ENCODE assay signal across 27 mouse cellular contexts in genomic region chr8:80780271-80780670, GRCm38 (mm10). TPM values are rescaled to one million over a fixed set of nuclear protein-coding genes. Genes with fewer than 3 reads are reported as not detected.
DNase-seq lines count a peak whose midpoint lies in the region; ATAC-seq and TF ChIP-seq lines count a peak whose summit lies in the region.
"Had no signal": no experiment of that assay in that cellular context is flagged by ENCODE, and none has a peak within 500 bp of the region (broad histone marks: within the 10 kb centered on the region; RNA-seq: fewer than 3 reads in every experiment).

No protein-coding gene starts in this region.

- peaks cover 5% of the 10 kb centered on the region; the same call in 1 of the 2 replicates for H3K4me1 ChIP-seq in intestine, embryonic 15.5 days (replicated peaks)
- peaks cover 7% of the 10 kb centered on the region; the same call in 1 of the 2 replicates for H3K4me1 ChIP-seq in intestine, postnatal 0 days (replicated peaks; ENCODE audit: control insufficient read depth, insufficient read depth, low read length)
- H3K4me1 ChIP-seq in kidney, embryonic 16.5 days (ENCODE audit: insufficient read depth, low read length): peaks cover 18% of the 10 kb centered on the region
- H3K4me1 ChIP-seq in lung, postnatal 0 days (ENCODE audit: insufficient read depth, low read depth, low read length): no peaks in the 10 kb centered on the region
- H3K4me1 ChIP-seq: forebrain, embryonic 10.5 days; hindbrain, embryonic 10.5 days; hindbrain, embryonic 13.5 days had no signal

- WGBS in intestine, embryonic 15.5 days: 75% methylated on average over 4 of the region's 4 CpGs
- WGBS in intestine, postnatal 0 days: 54% methylated on average over 4 of the region's 4 CpGs
- 73% methylated on average over 4 of the region's 4 CpGs for WGBS in kidney, embryonic 16.5 days
- WGBS in lung, postnatal 0 days: 63% methylated on average over 4 of the region's 4 CpGs

- TF ChIP-seq CTCF in intestine, postnatal 0 days (IDR thresholded peaks at IDR 0.05; ENCODE audit: low read depth): no peak
- no peak for TF ChIP-seq CTCF in lung, postnatal 0 days (IDR thresholded peaks at IDR 0.05)

- no peaks in the 10 kb centered on the region for H3K9me3 ChIP-seq in intestine, embryonic 15.5 days
- H3K9me3 ChIP-seq in intestine, postnatal 0 days (ENCODE audit: control insufficient read depth): no peaks in the 10 kb centered on the region
- no peaks in the 10 kb centered on the region for H3K9me3 ChIP-seq in kidney, embryonic 16.5 days (ENCODE audit: low read length)
- H3K9me3 ChIP-seq in lung, postnatal 0 days (ENCODE audit: low read length): no peaks in the 10 kb centered on the region
- H3K9me3 ChIP-seq: forebrain, embryonic 10.5 days; forebrain, embryonic 13.5 days; G1E; heart, embryonic 15.5 days; hindbrain, embryonic 10.5 days; hindbrain, embryonic 13.5 days had no signal

- H3K36me3 ChIP-seq in intestine, embryonic 15.5 days: peaks cover 17% of the 10 kb centered on the region
- peaks cover 26% of the 10 kb centered on the region for H3K36me3 ChIP-seq in intestine, postnatal 0 days (ENCODE audit: control insufficient read depth, insufficient read depth)
- peaks cover 37% of the 10 kb centered on the region for H3K36me3 ChIP-seq in kidney, embryonic 16.5 days (ENCODE audit: insufficient read depth, low read length)
- no peaks in the 10 kb centered on the region for H3K36me3 ChIP-seq in lung, postnatal 0 days (ENCODE audit: insufficient read depth, low read length)

- no peak for TF ChIP-seq EP300 in lung, postnatal 0 days (IDR thresholded peaks at IDR 0.05)

- DNase-seq in kidney, postnatal 4 days: no peak
- DNase-seq in lung, postnatal 0 days (ENCODE audit: low spot score): peak; percentile 11
- DNase-seq in lung, postnatal 4 days: no peak
- no peak for DNase-seq in right cerebral cortex, postnatal 10 days (ENCODE audit: low spot score in 2 of 2)
- DNase-seq: adrenal gland, postnatal 10 days; adrenal gland, postnatal 36 days; B cell, adult 2 months; cerebellum, adult 18-20 months; cerebellum, adult 9-10 months; cerebellum, postnatal 14 days; gastrocnemius, postnatal 10 days; gastrocnemius, postnatal 36 days; heart, postnatal 10 days; heart, postnatal 36 days had no signal

- H3K4me3 ChIP-seq in intestine, embryonic 15.5 days (replicated peaks): no peak overlapping the region
- H3K4me3 ChIP-seq in intestine, postnatal 0 days (ENCODE audit: low read depth, low read length): no peak overlapping the region
- no peak overlapping the region for H3K4me3 ChIP-seq in kidney, embryonic 16.5 days (ENCODE audit: low read length)
- H3K4me3 ChIP-seq in lung, postnatal 0 days (ENCODE audit: low read depth, low read length): no peak overlapping the region
- H3K4me3 ChIP-seq: forebrain, embryonic 10.5 days; forebrain, embryonic 13.5 days; heart, embryonic 15.5 days; hindbrain, embryonic 10.5 days; hindbrain, embryonic 13.5 days had no signal

- H3K27me3 ChIP-seq in intestine, embryonic 15.5 days (replicated peaks): no peaks in the 10 kb centered on the region
- no peaks in the 10 kb centered on the region for H3K27me3 ChIP-seq in intestine, postnatal 0 days (replicated peaks; ENCODE audit: control insufficient read depth, insufficient read depth, low read length)
- no peaks in the 10 kb centered on the region for H3K27me3 ChIP-seq in kidney, embryonic 16.5 days (ENCODE audit: insufficient read depth, low read length)
- H3K27me3 ChIP-seq in lung, postnatal 0 days (replicated peaks; ENCODE audit: insufficient read depth, low read length): no peaks in the 10 kb centered on the region
- H3K27me3 ChIP-seq: CH12.LX; forebrain, embryonic 13.5 days; heart, embryonic 15.5 days; hindbrain, embryonic 13.5 days; Patski had no signal

- H3K9ac ChIP-seq in intestine, embryonic 15.5 days: no peak overlapping the region
- no peak overlapping the region for H3K9ac ChIP-seq in intestine, postnatal 0 days (ENCODE audit: low read depth, low read length)
- H3K9ac ChIP-seq in kidney, embryonic 16.5 days (replicated peaks; ENCODE audit: low read length): no peak overlapping the region
- no peak overlapping the region for H3K9ac ChIP-seq in lung, postnatal 0 days (replicated peaks; ENCODE audit: low read depth)
- H3K9ac ChIP-seq: forebrain, embryonic 13.5 days; heart, embryonic 15.5 days; hindbrain, embryonic 13.5 days had no signal

- no peak overlapping the region for H3K4me2 ChIP-seq in intestine, embryonic 15.5 days (replicated peaks)
- no peak overlapping the region for H3K4me2 ChIP-seq in intestine, postnatal 0 days (replicated peaks; ENCODE audit: low read depth)
- H3K4me2 ChIP-seq in kidney, embryonic 16.5 days (replicated peaks; ENCODE audit: low read depth, low read length): no peak overlapping the region
- H3K4me2 ChIP-seq in lung, postnatal 0 days (replicated peaks; ENCODE audit: low read depth, low read length): no peak overlapping the region
- H3K4me2 ChIP-seq: forebrain, embryonic 13.5 days; heart, embryonic 11.5 days; heart, embryonic 15.5 days; hindbrain, embryonic 13.5 days had no signal

- no peak overlapping the region for H3K27ac ChIP-seq in intestine, embryonic 15.5 days
- no peak overlapping the region for H3K27ac ChIP-seq in intestine, postnatal 0 days (ENCODE audit: low read depth, low read length)
- H3K27ac ChIP-seq in kidney, embryonic 16.5 days (ENCODE audit: low read length): peak overlapping the region; percentile 65
- no peak overlapping the region; the same call in 1 of the 2 replicates for H3K27ac ChIP-seq in lung, postnatal 0 days (ENCODE audit: low read length)
- H3K27ac ChIP-seq: forebrain, embryonic 10.5 days; hindbrain, embryonic 10.5 days; hindbrain, embryonic 13.5 days had no signal

- ATAC-seq in intestine, embryonic 15.5 days: peak; percentile 50
- ATAC-seq in intestine, postnatal 0 days: no peak
- ATAC-seq in kidney, embryonic 16.5 days (ENCODE audit: low FRiP score, low TSS enrichment): peak; percentile 79; the same call in 1 of the 2 replicates
- ATAC-seq in lung, postnatal 0 days: no peak
- ATAC-seq: forebrain, embryonic 13.5 days; forebrain, embryonic 16.5 days; Patski had no signal

RNA-seq across cellular contexts. Expression of gene Smarca5, which starts 41.0 kb away (rescaled TPM):
- 66.8 and 80.9 TPM in 2 replicates for polyA plus RNA-seq in intestine, embryonic 15.5 days (2015; fragmentation: Nextera tagmentation; extraction: Ambion mirVana)
- 28.2 and 31.4 TPM in 2 replicates for polyA plus RNA-seq in intestine, postnatal 0 days (2015; fragmentation: Nextera tagmentation; extraction: Ambion mirVana)
- polyA plus RNA-seq in kidney, embryonic 16.5 days (2015; fragmentation: Nextera tagmentation; extraction: Ambion mirVana): 57.3 and 58.7 TPM in 2 replicates
- 28.7 and 35.5 TPM in 2 replicates for polyA plus RNA-seq in lung, postnatal 0 days (2015; fragmentation: Nextera tagmentation; extraction: Ambion mirVana)

Comparison
In these comparisons a context has a peak if more than half of its experiments do, and no peak if none do; other contexts are left out.
1. ATAC-seq: peak in intestine, embryonic 15.5 days (single experiment) and kidney, embryonic 16.5 days (single experiment); none in intestine, postnatal 0 days (single experiment) and lung, postnatal 0 days (single experiment).